Mouse (Mus musculus) neural tube, embryonic 13.5 days (tissue): ENCODE measurements around the gene Gm10184. TPM values are rescaled to one million over a fixed set of nuclear protein-coding genes. Genes with fewer than 3 reads are reported as not detected.
A peak's percentile ranks its signal among the peaks of the same experiment; 100 is the strongest.
"Not testable (repeated sequence)": the region's sequence is repeated elsewhere in the genome, so short reads cannot be mapped to it uniquely, and the experiment has no call there.

Source experiments
- ATAC-seq: fragments of 200-750 bp; cut with Nextera tagmentation; 2 replicates; pipeline ENCODE4 v1.8.0; 2017; ENCODE audit warnings: low read depth, mild to moderate bottlenecking, moderate TSS enrichment, moderate library complexity
- H3K27ac ChIP-seq: fragments of 300-500 bp; sonication (generic); replicated peaks from 2 replicates; pipeline ENCODE4 v1.5.1; 2015; ENCODE audit warnings: moderate library complexity, mild to moderate bottlenecking, inconsistent platforms
- H3K27me3 ChIP-seq: fragments of 300-500 bp; sonication (generic); 2 replicates; pipeline ENCODE4 v1.6.1; 2015; ENCODE audit warnings: mild to moderate bottlenecking, inconsistent platforms
- H3K36me3 ChIP-seq: fragments of 300-500 bp; sonication (generic); 2 replicates; pipeline ENCODE4 v1.6.1; 2015; ENCODE audit warnings: mild to moderate bottlenecking, inconsistent platforms
- H3K4me1 ChIP-seq: fragments of 300-500 bp; sonication (generic); replicated peaks from 2 replicates; pipeline ENCODE4 v1.6.1; 2015; ENCODE audit warnings: inconsistent platforms
- H3K4me2 ChIP-seq: fragments of 300-500 bp; sonication (generic); 2 replicates; pipeline ENCODE4 v1.6.1; 2015; ENCODE audit warnings: inconsistent platforms, mild to moderate bottlenecking, moderate library complexity
- H3K4me3 ChIP-seq: fragments of 300-500 bp; sonication (generic); 2 replicates; pipeline ENCODE4 v1.5.1; 2015; ENCODE audit warnings: mild to moderate bottlenecking, inconsistent platforms
- H3K9ac ChIP-seq: fragments of 300-500 bp; sonication (generic); 2 replicates; pipeline ENCODE4 v1.6.1; 2015; ENCODE audit warnings: moderate library complexity, mild to moderate bottlenecking, inconsistent platforms
- H3K9me3 ChIP-seq: fragments of 300-500 bp; sonication (generic); 2 replicates; pipeline ENCODE4 v1.6.1; 2016; ENCODE audit warnings: inconsistent platforms
- WGBS: fragments of 180-500 bp; shearing (Covaris S2); methylation state at CpG from one replicate; pipeline ENCODE4 v1.1.7; 2015; 5-methylcytosine and 5-hydroxymethylcytosine counted together
- polyA plus RNA-seq: library from polyadenylated mRNA; unstranded; fragments of >200 nt; fragmentation: Nextera tagmentation; extraction: Ambion mirVana; gene quantifications from 2 replicates; pipeline ENCODE4 v1.2.1, GENCODE M21; 2015

The Gm10184 gene
- polyA plus RNA-seq = 24.0 and 43.8 TPM in 2 replicates

DNA sequence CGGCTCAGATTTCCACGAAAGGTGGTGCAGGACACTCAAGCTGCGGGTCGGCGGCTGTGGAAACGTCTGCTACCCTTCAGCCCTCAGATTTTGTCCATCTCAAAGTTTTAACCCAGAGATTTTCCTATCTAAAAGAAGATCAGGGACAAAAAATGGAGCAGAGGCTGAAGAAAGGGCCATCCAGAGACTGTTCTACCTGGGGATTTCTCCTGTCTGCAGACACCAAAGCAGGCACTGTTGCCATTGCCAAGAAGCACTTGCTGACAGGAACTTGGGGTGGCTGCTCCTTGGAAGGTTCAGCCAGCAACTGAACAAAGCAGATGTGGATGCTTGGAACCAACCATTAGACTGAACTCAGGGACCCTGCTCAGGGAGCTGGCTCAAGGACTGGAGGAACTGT is at the start of gene Gm10184:
Gene Gm10184, minus strand, starts transcription at position 101 of the 400 bp plus-strand sequence.
- no peak within 1 kb of the TSS for H3K27ac ChIP-seq
- WGBS = 94% methylated on average over 6 of the region's 6 CpGs
- ATAC-seq = no peak

DNA sequence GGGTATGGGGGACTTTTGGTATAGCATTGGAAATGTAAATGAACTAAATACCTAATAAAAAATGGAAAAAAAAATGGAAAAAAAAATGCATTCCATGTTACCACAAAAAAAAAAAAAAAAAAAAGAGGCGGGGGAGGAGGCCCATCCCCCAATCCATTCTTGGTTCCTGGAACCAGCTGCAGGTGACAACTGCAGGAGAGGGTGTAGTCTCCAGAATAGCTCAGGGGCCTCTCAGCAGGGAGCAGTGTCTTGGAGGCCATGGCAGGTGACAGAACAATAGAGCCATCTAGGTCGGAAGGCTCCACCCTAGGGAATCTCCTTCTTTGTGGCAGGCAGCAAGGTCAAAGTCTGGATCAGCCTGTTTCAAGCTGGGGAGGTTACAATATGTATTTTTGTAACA is 23.7 kb upstream of the Gm10184 start:
- Histone ChIP-seq H3K9ac (no peak overlapping the region), H3K4me2 (no peak overlapping the region), H3K4me1 (no peaks in the 10 kb centered on the region), H3K4me3 (no peak overlapping the region), H3K9me3 (no peaks in the 10 kb centered on the region), H3K36me3 (no peaks in the 10 kb centered on the region), H3K27ac (no peak overlapping the region), H3K27me3 (no peaks in the 10 kb centered on the region)
- no peak for ATAC-seq
- WGBS = 59% methylated on average over 2 of the region's 2 CpGs

More for the DNA sequence above, at the start of gene Gm10184:
- Histone ChIP-seq H3K9ac (no peak within 1 kb of the TSS), H3K9me3 (no peaks in the 10 kb centered on the region), H3K4me3 (no peak within 1 kb of the TSS), H3K4me1 (no peaks in the 10 kb centered on the region), H3K4me2 (no peak within 1 kb of the TSS), H3K36me3 (no peaks in the 10 kb centered on the region), H3K27me3 (no peaks in the 10 kb centered on the region)

DNA sequence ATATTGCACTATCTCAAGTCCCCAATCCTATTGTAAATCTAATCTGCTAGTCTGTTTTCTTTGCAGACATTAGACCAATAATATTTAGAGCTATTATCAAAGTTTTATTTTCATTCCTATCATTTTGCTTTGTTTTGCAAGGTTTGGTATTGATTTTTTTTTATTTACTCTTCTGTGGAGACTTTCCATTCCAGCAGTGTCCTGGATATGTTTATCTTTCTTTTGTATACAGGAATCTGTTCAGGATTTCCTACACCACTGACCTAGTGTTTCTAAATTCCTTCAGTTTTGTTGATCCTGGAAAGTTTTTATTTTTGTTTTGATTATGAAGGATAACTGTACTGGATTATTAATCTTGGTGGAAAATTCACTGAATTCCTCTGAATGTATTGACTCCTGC is 2.6 kb downstream of the Gm10184 start:
- Histone ChIP-seq H3K36me3 (no peaks in the 10 kb centered on the region), H3K27ac (no peak overlapping the region), H3K4me2 (no peak overlapping the region), H3K4me1 (no peaks in the 10 kb centered on the region), H3K9ac (no peak overlapping the region), H3K27me3 (no peaks in the 10 kb centered on the region), H3K4me3 (no peak overlapping the region), H3K9me3 (no peaks in the 10 kb centered on the region)
- ATAC-seq = no peak

DNA sequence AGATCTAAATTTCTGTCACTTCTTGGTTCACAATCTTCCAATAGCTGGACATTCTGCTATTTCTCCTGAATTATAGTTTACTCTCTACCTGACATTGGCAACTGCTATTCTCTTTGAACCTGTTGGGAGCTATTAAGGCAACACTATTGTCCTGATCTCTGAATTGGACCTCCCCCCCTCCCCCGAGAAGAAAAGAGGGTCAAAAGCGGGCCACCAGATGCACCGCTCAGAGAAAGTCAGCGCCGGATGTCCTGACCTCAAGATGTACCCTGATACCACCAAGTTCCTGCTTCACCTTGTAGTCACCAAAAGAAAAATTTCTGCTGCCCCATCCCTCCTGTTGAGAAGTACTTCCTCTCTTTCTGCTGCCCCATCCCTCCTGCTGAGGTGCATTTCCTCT is 5.5 kb downstream of the Gm10184 start:
- not testable (repeated sequence) for H3K4me3 ChIP-seq, H3K9ac ChIP-seq, H3K27me3 ChIP-seq, H3K4me1 ChIP-seq, H3K27ac ChIP-seq, H3K4me2 ChIP-seq, H3K9me3 ChIP-seq, ATAC-seq, H3K36me3 ChIP-seq
- 94% methylated on average over 5 of the region's 5 CpGs for WGBS

DNA sequence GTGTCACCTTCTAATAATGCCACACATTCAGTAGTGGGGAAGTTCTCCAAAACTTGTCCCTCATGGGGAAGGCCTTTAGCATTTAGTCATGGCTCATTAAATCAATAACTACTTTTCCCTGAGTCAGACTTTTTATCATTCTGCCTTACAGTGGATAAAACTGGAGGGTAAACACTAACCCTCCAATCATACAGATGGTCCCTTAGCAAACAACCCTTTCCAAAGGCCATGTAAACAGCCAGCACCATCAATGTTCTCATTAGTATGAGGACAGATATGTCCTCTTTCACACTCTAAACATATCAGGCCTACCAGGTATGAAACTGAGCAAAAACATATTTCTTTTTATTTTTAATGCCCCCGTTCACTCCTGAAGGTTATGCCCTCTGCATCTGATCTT is 7.5 kb downstream of the Gm10184 start:
- Histone ChIP-seq H3K9me3 (no peaks in the 10 kb centered on the region), H3K4me1 (no peaks in the 10 kb centered on the region; the same call in 1 of the 2 replicates), H3K4me3 (no peak overlapping the region), H3K4me2 (no peak overlapping the region), H3K27ac (no peak overlapping the region), H3K9ac (no peak overlapping the region), H3K36me3 (no peaks in the 10 kb centered on the region), H3K27me3 (no peaks in the 10 kb centered on the region)
- ATAC-seq = no peak
- 92% methylated on average over 1 of the region's 1 CpGs for WGBS

DNA sequence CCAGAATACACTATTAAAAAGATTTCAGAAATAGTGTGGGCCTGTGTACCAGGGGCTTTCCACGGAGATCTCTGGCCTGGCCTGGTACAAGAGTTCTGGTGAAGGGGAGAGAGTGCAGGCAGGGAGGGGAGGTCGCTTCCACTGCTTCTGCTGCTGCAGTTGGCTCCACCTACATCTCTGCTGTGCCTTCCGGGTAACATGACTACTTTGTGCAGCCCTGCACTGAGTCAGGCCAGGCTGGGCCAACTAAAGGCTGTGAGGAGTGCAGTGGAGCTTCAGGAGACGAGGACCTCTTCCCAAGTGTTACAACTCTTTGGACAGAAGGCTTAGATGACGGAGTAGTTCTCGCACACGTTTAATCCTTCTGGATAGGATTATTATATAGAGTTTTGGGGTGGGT is 9.6 kb downstream of the Gm10184 start:
- Histone ChIP-seq H3K9me3 (no peaks in the 10 kb centered on the region), H3K27me3 (no peaks in the 10 kb centered on the region), H3K9ac (no peak overlapping the region), H3K36me3 (no peaks in the 10 kb centered on the region), H3K27ac (no peak overlapping the region), H3K4me2 (no peak overlapping the region), H3K4me3 (no peak overlapping the region), H3K4me1 (no peaks in the 10 kb centered on the region; the same call in 1 of the 2 replicates)
- 64% methylated on average over 7 of the region's 7 CpGs for WGBS
- ATAC-seq = no peak

DNA sequence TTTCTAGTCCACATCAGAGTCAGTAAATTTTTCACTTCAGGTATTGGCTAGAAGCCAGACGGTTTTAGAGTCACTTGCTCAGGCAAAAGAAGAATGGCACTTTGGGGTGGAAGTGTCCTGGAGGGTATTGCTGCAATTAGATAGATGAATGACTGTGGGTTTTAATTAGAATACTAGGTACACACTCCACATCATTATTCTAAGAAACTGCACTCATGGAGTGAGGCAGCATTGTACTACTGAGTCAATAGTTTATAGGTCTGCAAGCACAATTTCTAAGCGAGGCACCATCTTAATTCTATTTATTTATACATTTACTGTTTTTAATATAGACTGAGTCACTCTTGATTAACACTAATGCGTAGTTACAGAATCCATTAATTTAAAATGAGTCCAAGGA is 10.4 kb downstream of the Gm10184 start:
- Histone ChIP-seq H3K9me3 (no peaks in the 10 kb centered on the region), H3K4me1 (no peaks in the 10 kb centered on the region; the same call in 1 of the 2 replicates), H3K4me2 (no peak overlapping the region), H3K27ac (no peak overlapping the region), H3K27me3 (no peaks in the 10 kb centered on the region), H3K4me3 (no peak overlapping the region), H3K36me3 (no peaks in the 10 kb centered on the region), H3K9ac (no peak overlapping the region)
- 54% methylated on average over 3 of the region's 3 CpGs for WGBS
- peak; percentile 67; the same call in 1 of the 2 replicates for ATAC-seq

DNA sequence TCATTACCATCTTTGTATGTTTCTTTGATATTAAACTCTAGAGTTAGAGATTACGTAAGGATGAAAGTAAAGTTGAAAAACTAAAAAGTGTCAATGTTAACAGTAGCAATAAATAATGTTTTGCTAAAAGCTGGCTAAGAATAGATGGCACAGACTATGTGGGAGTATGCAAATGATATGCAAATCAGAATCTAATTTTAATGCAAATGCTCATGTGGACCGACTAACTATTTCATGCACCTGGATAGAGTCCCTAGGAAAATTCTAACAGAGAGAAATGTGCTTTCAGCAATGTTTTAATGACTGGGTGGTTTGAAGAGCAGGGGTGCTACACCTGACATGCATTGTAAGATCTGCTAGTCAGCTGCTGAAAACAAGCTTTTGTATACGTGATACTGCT is 45.3 kb downstream of the Gm10184 start:
- WGBS = 47% methylated on average over 3 of the region's 3 CpGs
- no peak overlapping the region for H3K4me3 ChIP-seq

More for the DNA sequence above, 45.3 kb downstream of the Gm10184 start:
- no peak overlapping the region for H3K4me2 ChIP-seq
- ATAC-seq = no peak
- no peaks in the 10 kb centered on the region for H3K27me3 ChIP-seq
- H3K9ac ChIP-seq = no peak overlapping the region
- no peaks in the 10 kb centered on the region for H3K36me3 ChIP-seq
- H3K4me1 ChIP-seq = peaks cover 3% of the 10 kb centered on the region; the same call in 1 of the 2 replicates
- no peaks in the 10 kb centered on the region for H3K9me3 ChIP-seq
- H3K27ac ChIP-seq = no peak overlapping the region
